Mouse (Mus musculus): ENCODE results near the gene Smurf2.

The Smurf2 gene

GRCm38 (mm10) chr11:106907253-106907652 lies 13.3 kb downstream of the Smurf2 start:
- in situ Hi-C loops (cut with MboI, MseI): no loop called here

- in situ Hi-C loops (cut with MboI, MseI): no loop called here
Observed at GRCm38 (mm10) chr11:106905707-106906106, 14.8 kb downstream of the Smurf2 start.

- in situ Hi-C loops (cut with MboI, MseI): no loop called here
Observed at GRCm38 (mm10) chr11:106899804-106900203, 20.7 kb downstream of the Smurf2 start.

GRCm38 (mm10) chr11:106896561-106897168 lies 23.9 kb downstream of the Smurf2 start:
- in situ Hi-C loops (cut with MboI, MseI): no loop called here

- in situ Hi-C loops (cut with MboI, MseI): loop anchor here (10.0 kb wide), 1 partner anchor 181 kb away; no protein-coding TSS in a partner anchor
Observed at GRCm38 (mm10) chr11:106883656-106884055, 36.9 kb downstream of the Smurf2 start.

- in situ Hi-C loops (cut with MboI, MseI): no loop called here
Observed at GRCm38 (mm10) chr11:106872650-106873049, 47.9 kb downstream of the Smurf2 start.

- in situ Hi-C loops (cut with MboI, MseI): no loop called here
Observed at GRCm38 (mm10) chr11:106851438-106851837, 69.1 kb downstream of the Smurf2 start.

GRCm38 (mm10) chr11:106842002-106842401 lies 78.5 kb downstream of the Smurf2 start:
- in situ Hi-C loops (cut with MboI, MseI): no loop called here

GRCm38 (mm10) chr11:106828079-106828478 lies 92.4 kb downstream of the Smurf2 start:
- in situ Hi-C loops (cut with MboI, MseI): no loop called here

- in situ Hi-C loops (cut with MboI, MseI): no loop called here
Observed at GRCm38 (mm10) chr11:106824403-106824802, 96.1 kb downstream of the Smurf2 start.

- in situ Hi-C loops (cut with MboI, MseI): no loop called here
Observed at GRCm38 (mm10) chr11:106823741-106824140, 96.8 kb downstream of the Smurf2 start.

GRCm38 (mm10) chr11:106822911-106823310 lies 97.6 kb downstream of the Smurf2 start:
- in situ Hi-C loops (cut with MboI, MseI): no loop called here

- in situ Hi-C loops (cut with MboI, MseI): no loop called here
Observed at GRCm38 (mm10) chr11:106822491-106822890, 98.0 kb downstream of the Smurf2 start.

GRCm38 (mm10) chr11:106821397-106821796 lies 99.1 kb downstream of the Smurf2 start:
- in situ Hi-C loops (cut with MboI, MseI): no loop called here

GRCm38 (mm10) chr11:106820972-106821371 lies 99.5 kb downstream of the Smurf2 start:
- in situ Hi-C loops (cut with MboI, MseI): no loop called here

GRCm38 (mm10) chr11:106820252-106820651 lies 100.3 kb downstream of the Smurf2 start:
- in situ Hi-C loops (cut with MboI, MseI): no loop called here

- in situ Hi-C loops (cut with MboI, MseI): no loop called here
Observed at GRCm38 (mm10) chr11:106819595-106819994, 100.9 kb downstream of the Smurf2 start.

GRCm38 (mm10) chr11:106818341-106818740 lies 102.2 kb downstream of the Smurf2 start:
- in situ Hi-C loops (cut with MboI, MseI): no loop called here

- in situ Hi-C loops (cut with MboI, MseI): no loop called here
Observed at GRCm38 (mm10) chr11:106817808-106818207, 102.7 kb downstream of the Smurf2 start.

GRCm38 (mm10) chr11:106817156-106817555 lies 103.4 kb downstream of the Smurf2 start:
- in situ Hi-C loops (cut with MboI, MseI): no loop called here

- in situ Hi-C loops (cut with MboI, MseI): no loop called here
Observed at GRCm38 (mm10) chr11:106816316-106816715, 104.2 kb downstream of the Smurf2 start.

- in situ Hi-C loops (cut with MboI, MseI): no loop called here
Observed at GRCm38 (mm10) chr11:106815761-106816160, 104.8 kb downstream of the Smurf2 start.

- in situ Hi-C loops (cut with MboI, MseI): no loop called here
Observed at GRCm38 (mm10) chr11:106815331-106815730, 105.2 kb downstream of the Smurf2 start.
